Mouse (Mus musculus) midbrain, embryonic 14.5 days (tissue): ENCODE data around the gene Tm7sf3. TPM values are rescaled to one million over a fixed set of nuclear protein-coding genes. Genes with fewer than 3 reads are reported as not detected.

Experiments used
- ATAC-seq: fragments of 200-750 bp; cut with Nextera tagmentation; 2 replicates; pipeline ENCODE4 v1.8.0; 2017; ENCODE audit warnings: moderate number of reproducible peaks, moderate library complexity; ENCODE audit not compliant: low FRiP score, low TSS enrichment
- DNase-seq: peaks from one replicate; pipeline ENCODE4 v3.0.0-alpha.2; 2015
- H3K27ac ChIP-seq: fragments of 300-500 bp; sonication (generic); replicated peaks from 2 replicates; pipeline ENCODE4 v1.5.1; 2014; ENCODE audit warnings: mild to moderate bottlenecking, low read depth, low read length, moderate library complexity
- H3K27me3 ChIP-seq: fragments of 300-500 bp; sonication (generic); 2 replicates; pipeline ENCODE4 v1.6.1; 2014; ENCODE audit warnings: low read length, control low read depth, mixed read lengths; ENCODE audit not compliant: control insufficient read depth, insufficient read depth
- H3K36me3 ChIP-seq: fragments of 300-500 bp; sonication (generic); 2 replicates; pipeline ENCODE4 v1.6.1; 2014; ENCODE audit warnings: low read length, control low read depth; ENCODE audit not compliant: control insufficient read depth, insufficient read depth
- H3K4me1 ChIP-seq: fragments of 300-500 bp; sonication (generic); 2 replicates; pipeline ENCODE4 v1.6.1; 2014; ENCODE audit warnings: mild to moderate bottlenecking, antibody characterized with exemption, low read length, control low read depth; ENCODE audit not compliant: control insufficient read depth, insufficient read depth
- H3K4me2 ChIP-seq: fragments of 300-500 bp; sonication (generic); 2 replicates; pipeline ENCODE4 v1.6.1; 2014; ENCODE audit warnings: mild to moderate bottlenecking, low read length, moderate library complexity
- H3K4me3 ChIP-seq: fragments of 300-500 bp; sonication (generic); replicated peaks from 2 replicates; pipeline ENCODE4 v1.5.1; 2014; ENCODE audit warnings: low read depth, low read length
- H3K9ac ChIP-seq: fragments of 300-500 bp; sonication (generic); replicated peaks from 2 replicates; pipeline ENCODE4 v1.6.1; 2014; ENCODE audit warnings: mild to moderate bottlenecking, low read length, moderate library complexity
- H3K9me3 ChIP-seq: fragments of 300-500 bp; sonication (generic); 2 replicates; pipeline ENCODE4 v1.6.1; 2016; ENCODE audit warnings: low read length, control low read depth, mixed read lengths; ENCODE audit not compliant: control insufficient read depth
- WGBS: fragments of 180-500 bp; shearing (Covaris S2); extraction: QIAGEN DNeasy Blood & Tissue Kit; methylation state at CpG from one replicate; pipeline ENCODE4 v1.1.7; 2014; 5-methylcytosine and 5-hydroxymethylcytosine counted together
- polyA plus RNA-seq: library from polyadenylated mRNA; unstranded; fragments of >200 nt; fragmentation: Nextera tagmentation; extraction: Ambion mirVana; gene quantifications from 2 replicates; pipeline ENCODE4 v1.2.1, GENCODE M21; 2014

The Tm7sf3 gene
- polyA plus RNA-seq, result 23.9 and 31.6 TPM in 2 replicates

DNA sequence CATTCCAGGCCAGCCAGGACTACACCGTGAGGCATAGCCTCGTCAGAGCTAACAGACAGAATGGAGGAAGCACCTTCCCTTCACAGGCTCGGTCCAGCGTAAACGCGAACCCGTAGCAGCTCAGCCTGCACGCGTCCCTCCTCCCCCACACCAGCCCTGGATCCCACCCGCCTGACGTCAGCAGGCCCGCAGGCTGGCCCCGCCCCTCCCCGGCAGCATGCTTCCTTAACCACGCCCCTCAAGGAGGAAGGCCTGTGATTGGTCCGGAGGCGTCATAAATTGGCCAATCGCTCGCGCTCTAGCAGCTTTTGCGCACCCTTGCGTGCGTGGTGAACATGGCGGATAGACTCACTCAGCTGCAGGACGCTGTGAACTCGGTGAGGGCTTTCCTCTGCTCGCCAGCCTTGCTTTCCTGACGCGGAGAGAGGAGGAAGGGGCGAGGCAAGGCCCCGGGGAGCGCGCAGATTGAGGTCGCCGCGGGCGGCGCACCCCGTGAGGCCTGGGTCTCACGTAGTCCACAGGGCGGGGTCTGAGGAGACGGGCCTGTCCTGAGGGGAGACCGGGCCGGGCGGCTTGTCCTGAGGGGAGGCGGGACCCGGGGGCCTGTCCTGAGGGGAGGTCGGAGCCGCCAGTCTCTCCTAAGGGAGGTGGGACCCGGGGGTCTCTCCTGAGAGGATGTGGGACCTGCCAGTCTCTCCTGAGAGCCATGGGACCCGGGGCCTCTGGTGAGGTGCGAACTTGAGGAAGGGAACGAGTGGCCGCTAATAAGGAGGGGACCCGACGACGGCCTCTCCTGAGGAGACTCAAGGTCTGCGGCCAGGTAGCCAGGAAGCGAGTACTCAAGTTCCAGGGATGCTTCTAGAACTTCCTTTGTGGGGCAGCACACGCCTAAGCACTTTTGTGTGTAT, at the start of gene Tm7sf3, which contains the start of gene Med21:
Gene Tm7sf3 (minus strand): TSS at position 549 of the 908 bp plus-strand sequence.
Gene Med21 (plus strand): TSS at position 272 of the 908 bp plus-strand sequence.
- Histone ChIP-seq H3K9ac (peak within 1 kb of the TSS; percentile 71), H3K36me3 (no peaks in the 10 kb centered on the region), H3K4me2 (peak within 1 kb of the TSS; percentile 82), H3K9me3 (no peaks in the 10 kb centered on the region), H3K4me1 (peaks cover 8% of the 10 kb centered on the region), H3K4me3 (peak within 1 kb of the TSS; percentile 84), H3K27ac (peak within 1 kb of the TSS; percentile 84), H3K27me3 (no peaks in the 10 kb centered on the region)
- DNase-seq (peak; percentile 99), ATAC-seq (peak; percentile 99)
- WGBS, result under 1% methylated on average over 60 of the region's 60 CpGs

- Histone ChIP-seq H3K4me3 (no peak overlapping the region), H3K4me2 (no peak overlapping the region), H3K27ac (no peak overlapping the region), H3K36me3 (no peaks in the 10 kb centered on the region), H3K9me3 (no peaks in the 10 kb centered on the region), H3K27me3 (no peaks in the 10 kb centered on the region), H3K4me1 (no peaks in the 10 kb centered on the region), H3K9ac (no peak overlapping the region)
- DNase-seq (no peak), ATAC-seq (no peak)
- WGBS, result 86% methylated on average over 5 of the region's 5 CpGs
These were observed 46.2 kb upstream of the Tm7sf3 start for GRCm38 (mm10) chr6:146688861-146689260.

GRCm38 (mm10) chr6:146688010-146688409, 45.4 kb upstream of the Tm7sf3 start:
- no peak for ATAC-seq
- Histone ChIP-seq H3K4me3 (no peak overlapping the region), H3K27ac (no peak overlapping the region), H3K4me2 (no peak overlapping the region), H3K27me3 (no peaks in the 10 kb centered on the region), H3K36me3 (no peaks in the 10 kb centered on the region), H3K9me3 (no peaks in the 10 kb centered on the region), H3K9ac (no peak overlapping the region), H3K4me1 (no peaks in the 10 kb centered on the region)
- WGBS, result 87% methylated on average over 7 of the region's 7 CpGs
- no peak for DNase-seq

GRCm38 (mm10) chr6:146686463-146687196, 44.0 kb upstream of the Tm7sf3 start:
- Histone ChIP-seq H3K27me3 (no peaks in the 10 kb centered on the region), H3K9me3 (no peaks in the 10 kb centered on the region), H3K9ac (no peak overlapping the region), H3K36me3 (no peaks in the 10 kb centered on the region), H3K27ac (no peak overlapping the region), H3K4me1 (no peaks in the 10 kb centered on the region), H3K4me2 (no peak overlapping the region), H3K4me3 (no peak overlapping the region)
- ATAC-seq, result no peak
- whole genome bisulfite sequencing, result 80% methylated on average over 5 of the region's 5 CpGs
- no peak for DNase-seq

DNA sequence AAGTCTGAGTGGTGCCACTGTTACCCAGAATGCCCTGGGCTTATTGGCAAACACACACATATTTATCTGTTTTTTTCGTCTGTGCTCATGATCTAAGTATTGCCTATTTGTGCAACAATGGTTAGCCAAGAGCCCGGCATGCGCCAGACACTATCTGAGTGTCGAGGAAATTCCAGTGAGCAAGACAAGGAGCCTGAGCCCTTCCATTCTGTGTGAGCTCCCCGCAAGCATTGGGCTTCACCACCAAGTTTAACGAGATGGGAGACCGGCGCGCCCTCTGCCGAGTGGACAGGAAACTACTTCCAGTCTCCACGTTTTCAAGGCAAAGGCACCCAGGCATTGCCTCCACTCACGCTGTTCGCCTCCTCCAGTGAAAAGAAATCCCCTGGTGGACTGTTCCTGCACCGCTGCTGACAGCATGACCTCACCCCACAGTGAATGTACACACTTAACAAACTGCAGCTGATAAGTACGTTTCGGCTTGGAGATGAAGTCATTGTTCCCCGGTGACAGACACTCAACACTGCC, 43.2 kb upstream of the Tm7sf3 start:
- no peaks in the 10 kb centered on the region for H3K27me3 ChIP-seq
- no peak overlapping the region for H3K9ac ChIP-seq
- no peaks in the 10 kb centered on the region for H3K36me3 ChIP-seq
- H3K4me1 ChIP-seq, result no peaks in the 10 kb centered on the region
- no peak overlapping the region for H3K27ac ChIP-seq
- no peak for ATAC-seq
- no peak for DNase-seq
- no peak overlapping the region for H3K4me2 ChIP-seq
- WGBS, result 82% methylated on average over 17 of the region's 17 CpGs
- H3K4me3 ChIP-seq, result no peak overlapping the region
- H3K9me3 ChIP-seq, result no peaks in the 10 kb centered on the region

GRCm38 (mm10) chr6:146683881-146684280, 41.3 kb upstream of the Tm7sf3 start:
- ATAC-seq, result no peak
- Histone ChIP-seq H3K27ac (no peak overlapping the region), H3K4me2 (no peak overlapping the region), H3K9me3 (0 out of 2 replicates have a peak, but pooled peaks cover 4% of the 10 kb centered on the region), H3K36me3 (no peaks in the 10 kb centered on the region), H3K9ac (no peak overlapping the region), H3K27me3 (no peaks in the 10 kb centered on the region), H3K4me1 (no peaks in the 10 kb centered on the region), H3K4me3 (no peak overlapping the region)
- 79% methylated on average over 4 of the region's 4 CpGs for WGBS
- DNase-seq, result no peak

- H3K36me3 ChIP-seq, result no peaks in the 10 kb centered on the region
- no peak overlapping the region for H3K4me2 ChIP-seq
- 79% methylated on average over 10 of the region's 10 CpGs for WGBS
- H3K9me3 ChIP-seq, result 0 out of 2 replicates have a peak, but pooled peaks cover 4% of the 10 kb centered on the region
- no peaks in the 10 kb centered on the region for H3K27me3 ChIP-seq
- H3K9ac ChIP-seq, result no peak overlapping the region
- ATAC-seq, result no peak
- H3K4me3 ChIP-seq, result no peak overlapping the region
- no peak for DNase-seq
- no peaks in the 10 kb centered on the region for H3K4me1 ChIP-seq
- H3K27ac ChIP-seq, result no peak overlapping the region
These were observed 35.8 kb upstream of the Tm7sf3 start for GRCm38 (mm10) chr6:146678136-146679070.

GRCm38 (mm10) chr6:146676904-146677303, 34.3 kb upstream of the Tm7sf3 start:
- Histone ChIP-seq H3K36me3 (no peaks in the 10 kb centered on the region), H3K4me3 (no peak overlapping the region), H3K4me1 (no peaks in the 10 kb centered on the region), H3K27me3 (no peaks in the 10 kb centered on the region), H3K27ac (no peak overlapping the region), H3K9me3 (0 out of 2 replicates have a peak, but pooled peaks cover 4% of the 10 kb centered on the region), H3K9ac (no peak overlapping the region), H3K4me2 (no peak overlapping the region)
- ATAC-seq (no peak), DNase-seq (no peak)
- WGBS, result 82% methylated on average over 10 of the region's 10 CpGs
